Mouse (Mus musculus) left cerebral cortex, postnatal 36 days (tissue): ENCODE results near the gene Pygb. TPM values are rescaled to one million over a fixed set of nuclear protein-coding genes. Genes with fewer than 3 reads are reported as not detected.

Source experiments
- DNase-seq, 2 experiments: peaks; one replicate each; pipeline ENCODE4 v3.0.0; 2021 to 2022; ENCODE audit warnings: low spot score in 2 of 2, mixed read lengths in 1 of 2
- intact Hi-C: fragments of 180-260 bp; cut with DNase I; formaldehyde crosslinking; loops from one replicate; pipeline ENCODE4 v1.15.1; 2025
- total RNA-seq, 2 experiments: library from RNA; stranded (reverse); gene quantifications; 2 replicates each; pipeline ENCODE4 v1.2.3; 2021

Pygb gene
- total RNA-seq, 2 experiments from 2014 or later, result 116 to 126 TPM

DNA sequence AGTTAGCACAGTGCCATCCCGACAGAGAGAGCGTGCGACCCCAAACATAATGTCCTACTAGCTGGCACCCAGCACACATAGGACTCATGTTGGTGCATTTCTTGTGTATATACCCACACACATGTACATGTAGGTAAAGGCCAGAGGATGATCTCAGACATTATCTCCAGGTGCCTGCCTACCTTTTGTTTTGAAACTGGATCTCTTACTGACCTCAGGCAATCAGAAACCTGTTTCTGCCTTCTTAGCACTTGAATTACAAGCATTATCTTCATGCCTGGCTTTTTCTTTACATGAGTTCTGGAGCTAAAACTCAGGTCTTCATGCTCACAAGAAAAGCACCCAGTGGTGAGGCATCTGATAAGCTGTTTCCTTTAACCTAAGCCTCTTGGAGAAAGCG is 49.4 kb downstream of the Pygb start:
- DNase-seq, result no peak
- intact Hi-C loops, result no loop called here

- intact Hi-C loops, result no loop called here
- DNase-seq, result no peak
Observed at GRCm38 (mm10) chr2:150836906-150837305, 50.4 kb downstream of the Pygb start.

DNA sequence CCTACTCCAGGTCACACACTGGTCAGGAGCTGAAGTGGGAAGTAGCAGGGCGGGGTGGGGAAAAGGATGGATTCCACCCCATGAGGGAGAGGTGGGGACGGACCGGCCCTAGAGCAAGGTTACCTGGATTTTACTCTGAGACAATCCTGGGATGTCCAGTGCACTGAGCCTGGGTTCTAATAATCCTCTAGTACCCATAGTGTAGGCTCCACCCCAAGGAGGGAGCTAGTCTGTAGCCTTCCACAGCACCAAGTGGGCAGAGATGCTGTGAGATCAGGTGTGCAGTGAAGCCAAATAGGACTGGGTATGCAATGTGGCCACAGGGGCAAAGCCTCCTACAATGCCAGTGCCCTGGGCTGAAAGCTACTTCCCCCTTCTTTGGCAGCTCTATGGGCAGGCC is 51.2 kb downstream of the Pygb start:
- no peak for DNase-seq
- intact Hi-C loops, result no loop called here

DNA sequence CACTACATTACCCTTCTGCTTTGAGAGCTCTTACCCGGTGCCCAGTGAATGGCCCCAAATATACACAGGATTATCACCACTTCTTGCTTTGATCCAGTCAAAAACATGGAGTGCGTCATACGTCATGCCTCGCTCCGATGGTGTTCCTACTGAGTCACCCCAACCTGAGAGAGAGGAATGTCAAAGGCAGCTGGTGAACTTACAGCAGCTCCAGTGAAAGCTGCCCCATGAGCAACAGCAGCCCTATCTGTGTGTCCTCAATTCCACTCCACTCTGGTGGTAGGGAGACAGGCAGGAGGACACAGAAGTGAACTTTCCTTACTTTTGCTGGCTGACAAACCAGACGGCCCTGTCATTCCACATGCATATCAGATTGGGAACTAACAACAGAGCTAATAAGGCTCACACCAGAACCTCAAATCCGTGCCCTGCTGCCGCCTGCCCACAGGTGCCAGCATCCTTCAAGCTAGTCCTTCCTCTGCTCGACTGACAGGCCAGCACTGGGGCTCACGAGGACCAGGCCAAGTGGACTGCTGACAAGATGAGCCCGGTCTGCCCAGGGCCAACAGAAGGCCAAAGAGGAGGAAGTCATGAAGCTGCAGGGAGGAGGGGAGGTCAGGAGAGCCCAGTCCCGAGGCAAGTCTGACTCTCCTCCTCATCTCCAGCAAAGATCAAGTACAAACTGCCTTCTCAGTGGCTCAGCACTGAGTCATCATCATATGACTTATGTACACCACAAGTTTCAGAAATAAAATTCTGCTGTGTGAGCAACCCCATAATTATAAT is 53.3 kb downstream of the Pygb start:
- no peak for DNase-seq
- intact Hi-C loops, result no loop called here

DNA sequence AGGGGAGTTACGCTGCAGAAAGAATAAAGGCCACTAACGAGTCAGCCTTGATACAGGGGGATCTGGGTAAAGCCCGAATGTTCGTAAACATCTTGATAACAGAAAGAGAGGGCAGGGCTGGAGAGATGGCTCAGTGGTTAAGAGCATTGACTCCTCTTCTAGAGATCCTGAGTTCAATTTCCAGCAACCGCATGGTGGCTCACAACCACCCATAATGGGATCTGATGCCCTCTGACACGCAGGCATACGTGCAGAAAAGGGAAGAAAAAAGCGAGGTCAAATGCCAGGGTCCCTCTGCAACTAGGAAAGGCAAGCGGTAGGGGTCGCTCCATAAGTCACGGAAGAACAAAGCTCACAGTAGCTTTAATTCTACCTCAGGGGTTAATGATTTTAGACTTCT is 54.6 kb downstream of the Pygb start:
- intact Hi-C loops, result no loop called here
- DNase-seq, result no peak

GRCm38 (mm10) chr2:150842049-150842461 is 55.5 kb downstream of the Pygb start:
- peak in 1 of 2 experiments; percentile 40 for DNase-seq
- intact Hi-C loops, result no loop called here

- intact Hi-C loops, result loop anchor here (5.0 kb wide), 1 partner anchor 58 kb away; the partner anchor contains the start of gene Abhd12
- peak; percentile 60 to 70 for DNase-seq
Observed at GRCm38 (mm10) chr2:150844798-150845197, 58.3 kb downstream of the Pygb start.

- DNase-seq, result no peak
- intact Hi-C loops, result loop anchor here (5.0 kb wide), 1 partner anchor 55 kb away; the partner anchor contains the start of gene Abhd12
Observed at GRCm38 (mm10) chr2:150847436-150847995, 61.0 kb downstream of the Pygb start.

- intact Hi-C loops, result no loop called here
- no peak for DNase-seq
Observed at GRCm38 (mm10) chr2:150851251-150851650, 64.7 kb downstream of the Pygb start.

DNA sequence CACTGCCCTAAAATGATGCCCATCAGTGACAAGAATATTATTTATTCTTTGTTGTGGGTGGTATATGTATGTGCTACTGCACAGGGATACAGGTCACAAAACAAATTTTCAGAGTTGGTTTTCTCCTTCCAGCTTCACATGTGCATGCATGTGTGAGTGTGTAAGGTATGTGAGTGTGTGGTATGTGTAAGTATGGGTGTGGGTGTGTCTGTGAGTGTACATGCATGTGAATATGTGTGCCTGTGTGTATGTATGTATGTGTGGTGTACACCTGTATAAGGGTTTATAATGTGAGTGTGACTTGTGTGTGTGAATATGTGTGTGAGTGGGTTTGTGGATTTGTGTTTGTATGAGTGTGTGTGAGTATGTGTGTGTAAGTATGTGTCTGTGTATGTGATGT is 68.7 kb downstream of the Pygb start:
- no peak for DNase-seq
- intact Hi-C loops, result no loop called here

DNA sequence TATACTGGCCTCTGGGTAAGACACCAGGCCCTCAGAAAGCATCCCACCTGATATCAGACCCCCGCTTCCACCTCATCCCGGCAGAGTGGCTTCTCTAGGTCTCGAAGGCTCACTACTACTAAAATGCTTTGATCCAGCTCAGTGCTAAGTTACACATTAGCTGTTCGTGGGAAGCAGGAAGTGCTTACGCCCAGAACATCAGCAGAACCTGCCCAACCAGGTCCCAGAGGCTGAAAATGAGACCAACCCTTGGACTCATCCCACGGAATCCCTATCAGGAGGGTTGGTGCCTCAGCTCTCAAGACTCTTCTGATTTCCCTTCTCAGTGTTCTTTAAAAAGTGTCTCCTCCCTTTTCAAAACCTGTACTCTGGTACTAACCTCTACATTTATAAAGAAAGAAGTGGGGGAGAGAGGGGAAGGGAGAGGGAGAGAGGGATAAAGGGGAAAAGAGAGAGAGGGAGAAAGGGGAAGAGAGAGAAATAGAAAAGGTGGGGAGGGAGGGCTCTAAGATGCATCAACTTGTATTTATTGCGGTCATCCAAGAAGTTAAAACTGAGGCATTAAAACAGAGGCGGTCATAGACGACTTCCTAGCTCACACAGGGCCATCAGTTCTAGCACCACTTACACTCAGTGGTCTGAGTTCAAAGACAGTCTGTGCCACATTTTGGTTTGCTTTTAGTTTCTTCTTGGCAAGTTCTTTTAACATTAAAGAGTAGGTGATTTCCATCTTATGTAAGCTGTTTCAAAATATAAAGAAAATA is 72.4 kb downstream of the Pygb start:
- intact Hi-C loops, result no loop called here
- no peak for DNase-seq

- intact Hi-C loops, result no loop called here
- DNase-seq, result no peak
Observed at GRCm38 (mm10) chr2:150859709-150860470, 73.4 kb downstream of the Pygb start.

GRCm38 (mm10) chr2:150861128-150861527 is 74.6 kb downstream of the Pygb start:
- intact Hi-C loops, result no loop called here
- DNase-seq, result no peak

DNA sequence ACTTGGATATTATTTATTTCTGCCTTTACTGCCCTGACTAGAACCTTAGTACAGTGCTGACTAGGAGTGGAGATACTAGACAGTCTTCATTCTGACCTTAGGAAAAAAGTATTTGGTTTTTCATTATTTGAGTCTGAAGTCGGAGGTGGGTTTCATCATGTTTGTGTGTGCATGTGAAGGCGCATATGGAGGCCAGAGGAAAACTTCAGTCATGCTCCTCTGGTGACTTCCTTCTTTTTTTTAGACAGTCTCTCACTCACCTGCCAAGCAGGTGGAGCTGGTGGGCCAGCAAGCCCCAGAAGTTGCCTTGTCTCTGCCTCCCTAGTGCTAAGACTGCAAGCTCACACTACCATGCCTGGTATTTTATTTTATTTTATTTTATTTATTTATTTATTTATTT is 80.5 kb downstream of the Pygb start:
- intact Hi-C loops, result no loop called here
- DNase-seq, result no peak

DNA sequence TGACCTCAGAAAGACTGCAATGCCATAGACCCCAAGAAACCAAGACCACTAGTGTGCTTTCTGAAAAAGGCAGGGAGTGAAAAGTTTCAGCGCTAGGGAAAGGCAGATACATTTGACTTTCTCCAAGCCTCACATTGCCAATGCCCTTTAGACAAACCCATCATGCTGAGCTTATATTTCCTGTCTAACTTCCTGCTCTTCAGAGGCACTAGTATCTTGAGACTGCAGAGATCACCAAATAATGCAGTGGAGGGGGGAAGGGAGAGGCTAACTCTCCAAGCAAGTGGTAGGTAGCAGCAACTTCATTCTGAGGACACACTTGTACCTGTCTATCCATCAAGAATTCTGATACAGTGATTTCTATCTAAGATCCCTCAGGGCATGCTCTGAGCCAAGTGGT is 82.9 kb downstream of the Pygb start:
- no peak for DNase-seq
- intact Hi-C loops, result no loop called here

- intact Hi-C loops, result no loop called here
- no peak for DNase-seq
Observed at GRCm38 (mm10) chr2:150874508-150874907, 88.0 kb downstream of the Pygb start.

GRCm38 (mm10) chr2:150875226-150875625 is 88.7 kb downstream of the Pygb start:
- no peak for DNase-seq
- intact Hi-C loops, result no loop called here

DNA sequence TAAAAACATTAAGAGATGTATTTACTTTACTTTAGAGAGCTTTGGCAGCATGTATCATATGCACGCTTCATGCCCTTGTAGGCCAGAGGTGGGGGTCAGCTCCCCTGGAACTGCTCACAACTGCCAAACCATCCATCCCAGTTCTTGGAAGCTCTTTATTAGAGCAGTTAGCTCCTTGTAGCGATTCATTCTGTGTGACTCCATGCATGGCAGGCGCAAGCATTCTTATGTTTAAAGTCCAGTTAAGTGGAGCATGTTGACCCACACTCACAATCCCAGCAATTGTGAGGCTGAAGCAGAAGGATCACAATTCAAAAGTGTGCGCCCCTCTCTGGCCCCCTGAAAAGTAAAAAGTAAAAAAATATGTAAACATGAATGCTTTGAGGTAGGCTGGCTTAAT is 91.0 kb downstream of the Pygb start:
- DNase-seq, result no peak
- intact Hi-C loops, result no loop called here
